Mouse (Mus musculus) heart, embryonic 10.5 days (tissue): ENCODE data around the gene Iqsec1. TPM values are rescaled to one million over a fixed set of nuclear protein-coding genes. Genes with fewer than 3 reads are reported as not detected.

Source experiments
- DNase-seq: peaks from one replicate; pipeline ENCODE4 v3.0.0-alpha.2; 2017; ENCODE audit warnings: low spot score
- H3K27ac ChIP-seq: fragments of 300-500 bp; sonication (generic); 2 replicates; pipeline ENCODE4 v1.5.1; 2016; ENCODE audit warnings: mild to moderate bottlenecking
- H3K27me3 ChIP-seq: fragments of 300-500 bp; sonication (generic); 2 replicates; pipeline ENCODE4 v1.6.1; 2016; ENCODE audit warnings: mild to moderate bottlenecking; ENCODE audit not compliant: poor library complexity, insufficient read depth, severe bottlenecking
- H3K36me3 ChIP-seq: fragments of 300-500 bp; sonication (generic); 2 replicates; pipeline ENCODE4 v1.6.1; 2016; ENCODE audit warnings: mild to moderate bottlenecking, moderate library complexity
- H3K4me1 ChIP-seq: fragments of 300-500 bp; sonication (generic); 2 replicates; pipeline ENCODE4 v1.6.1; 2016; ENCODE audit warnings: mild to moderate bottlenecking
- H3K4me3 ChIP-seq: fragments of 300-500 bp; sonication (generic); 2 replicates; pipeline ENCODE4 v1.5.1; 2016; ENCODE audit warnings: mild to moderate bottlenecking, moderate library complexity
- H3K9me3 ChIP-seq: fragments of 300-500 bp; sonication (generic); 2 replicates; pipeline ENCODE4 v1.6.1; 2016; ENCODE audit warnings: mild to moderate bottlenecking, moderate library complexity
- WGBS: fragments of 180-500 bp; shearing (Covaris S2); methylation state at CpG from one replicate; pipeline ENCODE4 v1.1.7; 2016; 5-methylcytosine and 5-hydroxymethylcytosine counted together
- polyA plus RNA-seq: library from polyadenylated mRNA; unstranded; fragments of >200 nt; fragmentation: Nextera tagmentation; extraction: Ambion mirVana; gene quantifications from 2 replicates; pipeline ENCODE4 v1.2.1, GENCODE M21; 2016

The Iqsec1 gene
- polyA plus RNA-seq, 1 experiment from 2014 or later = 12.1 TPM

GRCm38 (mm10) chr6:90749414-90749937, 239.0 kb downstream of the Iqsec1 start:
- H3K27ac ChIP-seq = 0 out of 2 replicates have a peak overlapping the region, but pooled peaks have one; percentile 7
- no peak for DNase-seq
- no peaks in the 10 kb centered on the region for H3K9me3 ChIP-seq
- 79% methylated on average over 4 of the region's 4 CpGs for WGBS
- H3K4me3 ChIP-seq = no peak overlapping the region
- H3K36me3 ChIP-seq = no peaks in the 10 kb centered on the region
- H3K4me1 ChIP-seq = peaks cover 83% of the 10 kb centered on the region
- no peaks in the 10 kb centered on the region for H3K27me3 ChIP-seq

- no peaks in the 10 kb centered on the region for H3K27me3 ChIP-seq
- no peaks in the 10 kb centered on the region for H3K9me3 ChIP-seq
- H3K36me3 ChIP-seq = no peaks in the 10 kb centered on the region
- H3K4me1 ChIP-seq = peaks cover 79% of the 10 kb centered on the region
- DNase-seq = no peak
- no peak overlapping the region for H3K27ac ChIP-seq
- H3K4me3 ChIP-seq = no peak overlapping the region
These were observed 239.5 kb downstream of the Iqsec1 start for GRCm38 (mm10) chr6:90748976-90749375.

DNA sequence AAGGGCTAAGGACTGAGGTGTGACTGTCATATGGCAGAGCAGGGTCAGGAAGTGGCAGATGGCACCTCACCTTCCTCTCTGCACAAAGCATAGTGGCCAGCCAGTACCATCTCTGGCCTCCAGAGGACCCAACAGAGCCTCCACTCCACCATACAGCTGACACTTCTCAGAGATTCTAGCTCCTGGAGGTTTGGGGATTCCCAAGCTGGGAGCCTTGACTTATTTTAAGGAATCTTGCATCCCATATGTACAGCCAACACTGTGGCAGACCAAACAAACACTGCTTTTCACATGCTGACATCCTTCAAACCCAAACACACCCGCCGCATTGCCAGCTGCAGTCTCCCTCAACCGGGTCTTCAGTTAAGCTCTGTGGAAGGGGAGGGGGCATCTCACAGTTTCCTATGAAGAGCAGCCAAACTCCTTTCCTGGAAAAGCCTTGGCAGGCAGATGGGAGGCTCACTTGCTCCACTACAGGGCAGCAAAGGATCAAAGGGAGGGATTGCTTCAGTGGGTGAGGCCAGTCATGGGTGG, 242.1 kb downstream of the Iqsec1 start:
- DNase-seq = no peak
- H3K4me3 ChIP-seq = no peak overlapping the region
- H3K36me3 ChIP-seq = no peaks in the 10 kb centered on the region
- H3K4me1 ChIP-seq = peaks cover 68% of the 10 kb centered on the region
- H3K27me3 ChIP-seq = no peaks in the 10 kb centered on the region
- 57% methylated on average over 3 of the region's 3 CpGs for WGBS
- no peak overlapping the region for H3K27ac ChIP-seq
- no peaks in the 10 kb centered on the region for H3K9me3 ChIP-seq

DNA sequence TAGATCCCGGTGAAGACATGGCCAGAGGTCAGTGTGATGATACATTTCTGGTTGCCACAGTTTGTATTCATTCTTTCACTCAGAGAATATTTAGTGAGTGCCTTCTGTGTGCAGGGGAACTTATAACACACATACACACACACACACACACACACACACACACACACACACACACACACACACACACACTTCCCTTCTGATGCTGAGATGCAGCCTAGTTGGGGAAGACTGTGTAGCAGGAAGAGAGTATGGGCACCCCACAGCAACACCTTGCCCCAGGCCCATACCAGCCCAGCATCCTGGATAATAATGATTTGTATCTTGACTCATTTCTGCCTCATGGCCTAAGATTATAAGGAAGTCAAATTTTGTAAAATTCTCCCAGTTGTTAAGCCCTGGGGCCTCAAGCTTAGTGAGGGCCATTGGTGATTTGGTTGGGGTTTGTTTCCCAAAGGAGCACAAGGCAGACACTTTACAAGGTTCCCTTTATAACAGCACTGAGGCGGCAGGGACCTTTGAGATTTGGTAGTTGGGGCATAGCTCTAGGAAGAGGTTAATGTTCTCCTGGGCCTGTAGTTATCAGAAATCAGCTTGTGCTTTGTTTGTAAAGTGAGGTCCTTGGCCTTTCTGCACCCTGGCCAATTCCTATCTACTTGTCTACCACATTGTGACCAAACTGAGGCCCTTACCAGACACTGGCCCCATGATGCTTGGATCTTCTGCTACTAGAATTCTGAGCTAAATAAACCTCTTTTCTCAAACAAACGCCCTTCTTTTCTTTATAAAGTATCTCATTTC, 242.9 kb downstream of the Iqsec1 start:
- Histone ChIP-seq H3K4me3 (no peak overlapping the region), H3K9me3 (no peaks in the 10 kb centered on the region), H3K36me3 (no peaks in the 10 kb centered on the region), H3K27ac (no peak overlapping the region), H3K27me3 (no peaks in the 10 kb centered on the region), H3K4me1 (peaks cover 65% of the 10 kb centered on the region)
- WGBS = 50% methylated on average over 3 of the region's 3 CpGs
- DNase-seq = no peak

- Histone ChIP-seq H3K4me1 (peaks cover 42% of the 10 kb centered on the region), H3K27ac (no peak overlapping the region), H3K4me3 (no peak overlapping the region), H3K27me3 (no peaks in the 10 kb centered on the region), H3K9me3 (no peaks in the 10 kb centered on the region), H3K36me3 (no peaks in the 10 kb centered on the region)
- 73% methylated on average over 1 of the region's 1 CpGs for WGBS
- DNase-seq = no peak
These were observed 246.0 kb downstream of the Iqsec1 start for GRCm38 (mm10) chr6:90742453-90742852.

GRCm38 (mm10) chr6:90741717-90742116, 246.8 kb downstream of the Iqsec1 start:
- WGBS = 82% methylated on average over 5 of the region's 5 CpGs
- Histone ChIP-seq H3K36me3 (no peaks in the 10 kb centered on the region), H3K4me1 (peaks cover 43% of the 10 kb centered on the region), H3K4me3 (no peak overlapping the region), H3K9me3 (no peaks in the 10 kb centered on the region), H3K27me3 (no peaks in the 10 kb centered on the region), H3K27ac (peak overlapping the region; percentile 16; the same call in 1 of the 2 replicates)
- no peak for DNase-seq

- no peaks in the 10 kb centered on the region for H3K9me3 ChIP-seq
- H3K4me1 ChIP-seq = peaks cover 41% of the 10 kb centered on the region
- no peaks in the 10 kb centered on the region; the same call in 1 of the 2 replicates for H3K27me3 ChIP-seq
- H3K36me3 ChIP-seq = no peaks in the 10 kb centered on the region
- WGBS = 70% methylated on average over 4 of the region's 4 CpGs
- H3K27ac ChIP-seq = no peak overlapping the region
- no peak overlapping the region for H3K4me3 ChIP-seq
- DNase-seq = no peak
These were observed 247.4 kb downstream of the Iqsec1 start for GRCm38 (mm10) chr6:90741056-90741420.

DNA sequence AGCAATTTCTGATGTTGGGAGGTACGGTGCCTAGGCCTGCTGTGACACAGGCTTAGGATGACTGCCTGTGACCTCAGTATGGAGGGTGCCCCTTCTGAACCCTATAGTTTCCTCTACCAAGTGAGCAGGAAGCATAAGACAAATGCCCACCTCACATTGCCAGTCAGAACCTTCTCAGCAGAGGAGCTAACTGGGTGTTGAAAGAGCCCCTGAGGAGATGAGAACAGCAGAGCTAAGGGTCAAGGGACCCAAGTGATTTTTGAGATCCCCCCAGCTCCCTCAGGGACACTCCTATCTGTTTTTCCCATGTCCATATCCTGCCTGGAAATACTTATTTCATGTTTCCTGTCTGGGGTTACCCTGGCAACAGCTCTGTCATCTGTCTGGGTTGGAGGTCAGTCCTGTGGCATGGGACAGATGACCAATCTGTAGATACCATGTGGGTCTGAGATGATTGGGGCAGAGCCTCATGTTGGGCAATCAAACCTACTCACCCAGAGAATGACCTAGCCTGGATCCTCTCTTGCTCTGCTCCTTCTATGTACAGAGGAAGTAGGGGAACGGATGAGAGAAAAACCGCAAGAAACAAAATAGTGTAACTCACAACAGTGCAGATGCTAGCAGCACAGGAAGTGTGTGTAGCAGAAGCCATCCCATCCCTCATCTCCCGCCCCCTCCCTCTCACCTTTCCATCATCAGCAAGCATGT, 248.0 kb downstream of the Iqsec1 start:
- 77% methylated on average over 4 of the region's 4 CpGs for WGBS
- H3K9me3 ChIP-seq = no peaks in the 10 kb centered on the region

GRCm38 (mm10) chr6:90737376-90737775, 251.1 kb downstream of the Iqsec1 start:
- peak overlapping the region; percentile 94 for H3K27ac ChIP-seq
- peaks cover 53% of the 10 kb centered on the region for H3K4me1 ChIP-seq
- H3K4me3 ChIP-seq = peak overlapping the region; percentile 86
- no peaks in the 10 kb centered on the region for H3K9me3 ChIP-seq
- no peaks in the 10 kb centered on the region; the same call in 1 of the 2 replicates for H3K27me3 ChIP-seq
- no peaks in the 10 kb centered on the region for H3K36me3 ChIP-seq
- 2% methylated on average over 12 of the region's 12 CpGs for WGBS
- DNase-seq = peak; percentile 96

More for the DNA sequence above, 248.0 kb downstream of the Iqsec1 start:
- DNase-seq = no peak
- no peaks in the 10 kb centered on the region; the same call in 1 of the 2 replicates for H3K27me3 ChIP-seq
- peaks cover 42% of the 10 kb centered on the region for H3K4me1 ChIP-seq
- no peak overlapping the region for H3K4me3 ChIP-seq
- H3K36me3 ChIP-seq = no peaks in the 10 kb centered on the region
- no peak overlapping the region for H3K27ac ChIP-seq

GRCm38 (mm10) chr6:90736691-90737245, 251.7 kb downstream of the Iqsec1 start:
- Histone ChIP-seq H3K27me3 (no peaks in the 10 kb centered on the region; the same call in 1 of the 2 replicates), H3K36me3 (no peaks in the 10 kb centered on the region), H3K4me3 (peak overlapping the region; percentile 86), H3K27ac (peak overlapping the region; percentile 94), H3K4me1 (peaks cover 56% of the 10 kb centered on the region), H3K9me3 (no peaks in the 10 kb centered on the region)
- peak; percentile 87 for DNase-seq
- WGBS = under 1% methylated on average over 52 of the region's 52 CpGs

DNA sequence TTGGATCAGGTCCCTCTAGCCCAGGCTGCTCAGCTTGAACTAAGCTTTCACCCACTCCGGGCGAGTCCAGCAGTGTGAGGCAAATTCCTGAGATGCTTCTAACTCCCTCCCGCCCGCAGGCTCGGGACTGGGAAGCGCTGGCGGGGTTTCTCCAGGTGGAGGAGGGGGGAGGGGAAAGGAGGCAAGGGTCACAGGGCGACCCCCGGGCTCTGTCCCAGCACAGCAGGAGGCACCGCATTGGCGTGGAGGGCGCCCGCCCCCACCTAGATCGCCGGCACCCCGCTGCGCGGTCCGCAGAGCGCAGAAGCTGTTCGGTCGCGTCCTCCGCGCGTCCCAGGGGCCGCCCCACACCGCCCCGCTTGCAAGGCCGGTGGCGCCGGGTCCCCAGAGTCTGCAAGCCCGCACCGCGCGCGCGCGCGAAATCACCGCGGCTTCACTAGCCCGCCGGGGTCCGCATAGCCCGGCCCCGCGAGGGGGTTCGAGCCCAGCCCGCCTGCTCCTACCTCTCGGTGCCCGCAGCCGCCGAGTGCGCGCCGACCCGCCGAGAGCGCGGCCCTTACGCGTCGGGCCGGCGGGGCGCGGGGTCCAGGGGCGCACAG, 252.3 kb downstream of the Iqsec1 start:
- WGBS = under 1% methylated on average over 67 of the region's 69 CpGs
- Histone ChIP-seq H3K36me3 (no peaks in the 10 kb centered on the region), H3K4me3 (peak overlapping the region; percentile 86), H3K27ac (peak overlapping the region; percentile 94), H3K4me1 (peaks cover 58% of the 10 kb centered on the region), H3K27me3 (no peaks in the 10 kb centered on the region; the same call in 1 of the 2 replicates), H3K9me3 (no peaks in the 10 kb centered on the region)
- peak; percentile 83 for DNase-seq

DNA sequence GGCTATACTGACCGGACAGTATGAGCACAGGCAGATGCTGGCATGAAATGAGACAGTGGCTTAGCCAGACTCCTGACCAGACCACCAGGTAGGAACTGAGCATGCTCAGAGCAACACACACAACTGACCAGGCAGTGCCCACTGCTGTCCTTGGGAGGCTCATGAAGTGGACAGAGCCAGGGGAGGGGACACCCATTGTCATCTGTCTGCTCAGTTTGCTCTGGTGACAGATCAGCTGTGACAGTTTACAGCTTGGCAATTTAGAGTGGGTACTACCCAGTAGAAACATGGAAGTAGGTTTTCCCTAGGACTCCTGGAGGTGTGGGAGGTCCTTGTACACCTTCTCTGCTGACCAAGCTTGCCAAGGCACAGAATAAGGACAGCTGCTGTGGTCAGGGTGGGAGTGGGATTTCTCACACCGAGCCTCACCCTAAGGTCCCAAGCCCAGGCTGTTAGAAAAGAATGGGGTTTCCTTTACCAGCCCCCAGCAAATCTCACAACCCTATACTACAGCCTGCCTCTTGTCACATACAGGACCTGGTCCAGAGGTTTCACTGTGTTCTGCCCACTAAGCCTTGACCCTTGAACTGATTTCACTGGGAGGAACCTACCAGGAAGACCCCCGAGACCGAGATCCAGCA, 253.0 kb downstream of the Iqsec1 start:
- 36% methylated on average over 4 of the region's 4 CpGs for WGBS
- Histone ChIP-seq H3K27me3 (no peaks in the 10 kb centered on the region; the same call in 1 of the 2 replicates), H3K36me3 (no peaks in the 10 kb centered on the region), H3K4me1 (peaks cover 59% of the 10 kb centered on the region), H3K9me3 (no peaks in the 10 kb centered on the region), H3K4me3 (peak overlapping the region; percentile 86), H3K27ac (peak overlapping the region; percentile 94)
- no peak for DNase-seq
